Comparison of ENCODE assay signal across 8 mouse cellular contexts in the genomic region with DNA sequence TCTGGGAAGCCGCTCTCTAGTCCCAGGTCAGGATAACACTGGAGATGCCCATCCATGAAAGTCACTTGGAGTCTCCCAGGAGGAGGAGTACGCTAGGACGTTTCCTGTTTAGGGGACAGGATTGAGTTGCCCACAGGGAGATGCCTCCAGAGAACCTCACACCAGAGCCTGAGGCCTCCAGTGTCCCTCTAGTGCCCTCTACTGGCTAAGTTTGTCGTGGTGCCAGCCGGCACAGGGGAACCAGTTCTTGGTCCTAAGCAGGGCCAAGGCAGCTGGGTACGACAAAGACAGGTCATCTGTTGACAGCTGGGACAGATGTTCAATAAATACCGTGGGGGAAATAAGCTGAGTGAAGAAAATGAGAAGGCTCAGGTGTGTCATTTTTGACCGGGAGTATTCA.
DNase-seq lines count a peak whose midpoint lies in the region; ATAC-seq and TF ChIP-seq lines count a peak whose summit lies in the region.

No protein-coding gene starts in this region.

- WGBS in heart, embryonic 15.5 days = 39% methylated on average over 8 of the region's 8 CpGs
- 30% methylated on average over 8 of the region's 8 CpGs for WGBS in liver, embryonic 12.5 days (ENCODE audit: insufficient replicate concordance)

- DNase-seq in CH12.LX (ENCODE audit: extremely low read depth) = peak; percentile 78
- DNase-seq in kidney, postnatal 14 days = peak; percentile 77
- peak; percentile 72 for DNase-seq in ovary, postnatal 36 days (ENCODE audit: low spot score)
- DNase-seq in thymus, postnatal 0 days (ENCODE audit: low spot score) = peak; percentile 86

- peaks cover 6% of the 10 kb centered on the region for H3K9me3 ChIP-seq in CH12.LX (replicated peaks; ENCODE audit: low read length)
- peaks cover 3% of the 10 kb centered on the region; the same call in 1 of the 2 replicates for H3K9me3 ChIP-seq in heart, embryonic 15.5 days (replicated peaks)
- peaks cover 8% of the 10 kb centered on the region for H3K9me3 ChIP-seq in liver, embryonic 12.5 days (replicated peaks)

- dilution Hi-C loops in CH12.LX (cut with MboI; ENCODE audit: extremely low pct_ligation_motif_present, extremely low pct_unique_long_range_greater_than_20kb, low sequenced_read_pairs) = no loop called here

- no peak for TF ChIP-seq EP300 in CH12.LX (IDR thresholded peaks at IDR 0.05; ENCODE audit: low read length)

- H3K4me3 ChIP-seq in CH12.LX (replicated peaks in 1 of 3; ENCODE audit: low read depth in 2 of 3, low read length in 2 of 3, poor library complexity in 1 of 3) = no peak overlapping the region
- no peak overlapping the region for H3K4me3 ChIP-seq in bone marrow macrophage, adult 2 months (ENCODE audit: insufficient read depth, low read length)
- H3K4me3 ChIP-seq in embryonic fibroblast, embryonic 13.5 days (ENCODE audit: insufficient read depth, low read length) = no peak overlapping the region
- H3K4me3 ChIP-seq in heart, embryonic 15.5 days = no peak overlapping the region
- no peak overlapping the region for H3K4me3 ChIP-seq in liver, embryonic 12.5 days

- no peak overlapping the region for H3K27ac ChIP-seq in CH12.LX (ENCODE audit: insufficient read depth, low read depth)
- no peak overlapping the region for H3K27ac ChIP-seq in bone marrow macrophage, adult 2 months (ENCODE audit: insufficient read depth, low read depth, low read length)
- no peak overlapping the region for H3K27ac ChIP-seq in embryonic fibroblast, embryonic 13.5 days (ENCODE audit: insufficient read depth, low read length)
- H3K27ac ChIP-seq in heart, embryonic 15.5 days = no peak overlapping the region
- H3K27ac ChIP-seq in liver, embryonic 12.5 days = no peak overlapping the region

- H3K9ac ChIP-seq in CH12.LX (ENCODE audit: insufficient read depth, low read depth) = no peak overlapping the region
- H3K9ac ChIP-seq in heart, embryonic 15.5 days = no peak overlapping the region
- no peak overlapping the region for H3K9ac ChIP-seq in liver, embryonic 12.5 days

- no peak for TF ChIP-seq POLR2A in CH12.LX (IDR thresholded peaks at IDR 0.05; ENCODE audit: low read depth, low read length)
- TF ChIP-seq POLR2A in bone marrow macrophage, adult 2 months (IDR thresholded peaks at IDR 0.05; ENCODE audit: borderline replicate concordance, low read depth, low read length) = no peak
- no peak for TF ChIP-seq POLR2A in embryonic fibroblast, embryonic 13.5 days (IDR thresholded peaks at IDR 0.05; ENCODE audit: low read depth, low read length)

- no peaks in the 10 kb centered on the region for H3K27me3 ChIP-seq in CH12.LX (replicated peaks)
- no peaks in the 10 kb centered on the region for H3K27me3 ChIP-seq in heart, embryonic 15.5 days
- H3K27me3 ChIP-seq in liver, embryonic 12.5 days (replicated peaks) = no peaks in the 10 kb centered on the region

- in situ Hi-C loops in CH12.LX (cut with MboI; ENCODE audit: low pct_ligation_motif_present, low pct_unique_long_range_greater_than_20kb, low sequenced_read_pairs) = loop anchor here (10.0 kb wide), 1 partner anchor 197 kb away; no protein-coding TSS in a partner anchor

- H3K79me2 ChIP-seq in CH12.LX (replicated peaks; ENCODE audit: control insufficient read depth, extremely low read depth, insufficient read depth, poor library complexity, severe bottlenecking) = no peaks in the 10 kb centered on the region

- no peak overlapping the region for H3K4me2 ChIP-seq in CH12.LX (ENCODE audit: insufficient read depth, low read depth, poor library complexity, severe bottlenecking)
- H3K4me2 ChIP-seq in heart, embryonic 15.5 days = no peak overlapping the region
- no peak overlapping the region for H3K4me2 ChIP-seq in liver, embryonic 12.5 days

- no peaks in the 10 kb centered on the region for H3K36me3 ChIP-seq in CH12.LX (replicated peaks in 1 of 2; ENCODE audit: control insufficient read depth in 1 of 2, insufficient read depth in 1 of 2, low read length in 1 of 2)
- no peaks in the 10 kb centered on the region for H3K36me3 ChIP-seq in heart, embryonic 15.5 days
- H3K36me3 ChIP-seq in liver, embryonic 12.5 days = no peaks in the 10 kb centered on the region

- TF ChIP-seq RAD21 in CH12.LX (IDR thresholded peaks at IDR 0.05; ENCODE audit: low read depth, low read length) = peak; percentile 75

- peak; percentile 56; the same call in 1 of the 2 replicates for ATAC-seq in heart, embryonic 15.5 days (replicated peaks; ENCODE audit: insufficient number of reproducible peaks, insufficient read depth, low FRiP score, low read depth)
- peak; percentile 51; the same call in 1 of the 2 replicates for ATAC-seq in liver, embryonic 12.5 days

- peak; percentile 65 to 77 for TF ChIP-seq CTCF in CH12.LX (conservative IDR thresholded peaks at IDR 0.05 in 1 of 2, IDR thresholded peaks at IDR 0.05 in 1 of 2; ENCODE audit: low read depth in 2 of 2, low read length in 2 of 2)
- TF ChIP-seq CTCF in bone marrow macrophage, adult 2 months (IDR thresholded peaks at IDR 0.05; ENCODE audit: low read depth, low read length) = peak; percentile 29; the same call in 1 of the 2 replicates
- peak; percentile 64; the same call in 1 of the 2 replicates for TF ChIP-seq CTCF in embryonic fibroblast, embryonic 13.5 days (IDR thresholded peaks at IDR 0.05; ENCODE audit: borderline replicate concordance, insufficient read depth, low read length)

- peaks cover 0 to 16% of the 10 kb centered on the region in 2 experiments; a peak in 2 of 4 replicates for H3K4me1 ChIP-seq in CH12.LX (ENCODE audit: control insufficient read depth in 1 of 2, insufficient read depth in 2 of 2)
- H3K4me1 ChIP-seq in bone marrow macrophage, adult 2 months (ENCODE audit: control insufficient read depth, insufficient read depth, low read length) = no peaks in the 10 kb centered on the region
- H3K4me1 ChIP-seq in embryonic fibroblast, embryonic 13.5 days (ENCODE audit: control insufficient read depth, insufficient read depth, low read length) = no peaks in the 10 kb centered on the region
- H3K4me1 ChIP-seq in heart, embryonic 15.5 days (replicated peaks) = peaks cover 38% of the 10 kb centered on the region
- 0 out of 2 replicates have a peak, but pooled peaks cover 2% of the 10 kb centered on the region for H3K4me1 ChIP-seq in liver, embryonic 12.5 days

TF ChIP-seq in CH12.LX, 34 proteins besides CTCF, POLR2A, EP300 and RAD21:
- TF ChIP-seq BHLHE40 (IDR thresholded peaks at IDR 0.05; ENCODE audit: low read depth, low read length) (no peak), TCF12 (IDR thresholded peaks at IDR 0.05; ENCODE audit: low read depth, low read length) (no peak), ZC3H11A (IDR thresholded peaks at IDR 0.05; ENCODE audit: low read depth, low read length) (peak; percentile 7; the same call in 1 of the 2 replicates), TBP (conservative IDR thresholded peaks at IDR 0.05; ENCODE audit: low read depth, low read length) (no peak), SMC3 (IDR thresholded peaks at IDR 0.05; ENCODE audit: low read depth, low read length) (peak; percentile 62)
